Mouse (Mus musculus): ENCODE measurements around the gene Ctrc. TPM values are rescaled to one million over a fixed set of nuclear protein-coding genes. Genes with fewer than 3 reads are reported as not detected.
"Not testable (repeated sequence)": the region's sequence is repeated elsewhere in the genome, so short reads cannot be mapped to it uniquely, and the experiment has no call there.

The Ctrc gene
- total RNA-seq, 2 experiments from 2014 or later = not detected

GRCm38 (mm10) chr4:141786141-141786540, 60.0 kb downstream of the Ctrc start:
- no peak for DNase-seq

GRCm38 (mm10) chr4:141784835-141785234, 61.3 kb downstream of the Ctrc start:
- DNase-seq = no peak

- peak; percentile 81 for DNase-seq
Observed at GRCm38 (mm10) chr4:141781201-141781985, 64.8 kb downstream of the Ctrc start.

GRCm38 (mm10) chr4:141779828-141780227, 66.3 kb downstream of the Ctrc start:
- no peak for DNase-seq

DNA sequence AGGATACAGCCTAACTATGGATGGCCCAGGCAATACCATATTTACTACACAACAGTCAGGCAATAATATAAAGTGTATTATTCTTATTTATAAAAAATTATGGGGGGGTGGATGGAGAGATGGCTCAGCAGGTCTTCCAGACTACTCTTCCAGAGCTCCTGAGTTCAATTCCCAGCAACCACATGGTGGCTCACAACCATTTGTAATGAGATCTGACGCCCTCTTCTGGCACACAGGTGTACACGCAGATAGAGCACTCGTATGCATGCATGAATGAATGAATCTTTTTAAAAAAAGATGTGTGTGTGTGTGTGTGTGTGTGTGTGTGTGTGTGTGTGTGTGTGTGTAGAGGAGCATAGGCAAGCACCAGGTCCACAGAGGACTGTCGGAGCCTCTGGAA, 73.1 kb downstream of the Ctrc start:
- not testable (repeated sequence) for DNase-seq

- DNase-seq = no peak
Observed at GRCm38 (mm10) chr4:141771823-141772222, 74.3 kb downstream of the Ctrc start.

GRCm38 (mm10) chr4:141769501-141770160, 76.5 kb downstream of the Ctrc start:
- no peak for DNase-seq

DNA sequence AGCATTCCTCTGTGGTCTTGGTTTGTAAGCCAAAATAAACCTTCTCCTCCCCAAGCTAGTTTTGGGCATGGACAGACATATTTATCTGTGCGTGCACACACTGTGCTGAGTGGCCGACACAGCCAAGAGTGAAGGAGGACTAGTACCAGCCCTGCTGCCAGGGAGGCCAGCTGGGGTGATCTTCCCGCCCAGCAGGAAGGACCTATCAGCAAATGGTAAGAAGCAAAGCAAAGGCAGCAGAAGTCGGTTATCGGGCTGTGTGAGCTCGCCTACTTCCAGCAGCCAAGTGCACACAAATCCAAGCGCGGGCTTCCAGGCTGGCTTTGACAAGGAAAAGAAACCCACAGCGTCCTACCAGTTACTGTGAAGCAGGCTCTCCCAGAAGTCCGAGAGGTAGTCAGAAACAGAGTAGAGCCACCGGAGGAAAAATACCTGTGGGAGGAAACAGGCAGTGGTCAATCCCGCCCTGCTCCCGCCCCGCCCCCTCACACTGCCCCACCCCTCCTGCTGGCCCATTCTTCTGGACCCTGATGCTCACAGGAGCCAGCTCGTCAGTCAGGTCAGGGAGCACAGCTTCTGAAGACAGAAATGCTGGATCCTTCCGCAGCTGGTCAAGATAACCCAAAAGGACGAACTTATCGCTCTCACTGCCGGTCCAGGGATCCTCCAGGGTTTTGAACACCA, 78.7 kb downstream of the Ctrc start:
- no peak for DNase-seq

GRCm38 (mm10) chr4:141766668-141767352, 79.3 kb downstream of the Ctrc start:
- no peak for DNase-seq

DNA sequence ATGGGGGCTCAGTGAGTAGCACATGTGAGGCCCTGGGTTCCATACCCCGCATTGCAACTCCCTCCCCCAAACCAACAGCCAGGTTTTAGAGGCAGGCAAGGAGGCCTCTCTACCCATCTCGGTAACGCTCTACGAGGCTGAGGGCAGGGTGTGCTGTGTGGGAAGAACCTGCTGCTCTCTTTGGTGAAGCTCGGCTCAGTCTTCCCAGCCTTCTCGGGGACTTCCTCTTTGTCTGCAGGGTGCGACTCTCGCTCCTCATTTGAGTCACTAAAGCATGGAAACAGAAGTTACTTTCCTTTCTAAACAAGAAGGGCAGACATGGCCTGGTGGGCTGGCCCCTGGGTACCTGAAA, 79.9 kb downstream of the Ctrc start:
- no peak for DNase-seq

GRCm38 (mm10) chr4:141765008-141765407, 81.2 kb downstream of the Ctrc start:
- DNase-seq = no peak

Other genes with a start within 250 kb of the Ctrc start
- 10 to 100 TPM in 1 of 2 experiments, 1 to 10 TPM in 1; 9.5 to 12.9 TPM for gene Fblim1, start 240.3 kb downstream of the Ctrc start, total RNA-seq (2021)
- 1 to 10 TPM in 1 of 2 experiments, under 1 TPM in 1; 0.79 to 1.3 TPM for gene Tmem82, start 227.7 kb downstream of the Ctrc start, total RNA-seq (2021)
- 1 to 10 TPM; 3.0 to 7.0 TPM for gene Slc25a34, start 222.5 kb downstream of the Ctrc start, total RNA-seq (2021)
- gene Plekhm2, start 181.5 kb downstream of the Ctrc start, total RNA-seq (2021) = 10 to 100 TPM; 46.0 to 65.8 TPM
- gene Rsc1a1, start 160.8 kb downstream of the Ctrc start, total RNA-seq (2021) = 1 to 10 TPM in 1 of 2 experiments, not detected in 1; 2.4 TPM
- gene Ddi2, start 122.9 kb downstream of the Ctrc start, total RNA-seq (2021) = 10 to 100 TPM; 56.6 to 58.9 TPM
- 10 to 100 TPM; 35.7 to 41.3 TPM for gene Agmat, start 99.7 kb downstream of the Ctrc start, total RNA-seq (2021)
- 10 to 100 TPM; 23.6 to 26.0 TPM for gene Dnajc16, start 55.4 kb downstream of the Ctrc start, total RNA-seq (2021)
- gene Casp9, start 52.7 kb downstream of the Ctrc start, total RNA-seq (2021) = 10 to 100 TPM; 16.8 to 24.3 TPM
- not detected for gene Cela2a, start 20.2 kb downstream of the Ctrc start, total RNA-seq (2021)
- gene Efhd2, start 28.6 kb upstream of the Ctrc start, total RNA-seq (2021) = 10 to 100 TPM; 23.1 to 29.1 TPM
- under 1 TPM; 0.66 to 0.79 TPM for gene Fhad1, start 168.7 kb upstream of the Ctrc start, total RNA-seq (2021)
- gene Tmem51, start 237.9 kb upstream of the Ctrc start, total RNA-seq (2021) = 1 to 10 TPM; 4.9 to 5.0 TPM

Measured in adrenal gland, postnatal 36 days (tissue).